Mouse (Mus musculus) retina, embryonic 14.5 days (tissue): ENCODE results near the gene Tspan13.

Experiments
- DNase-seq: peaks from one replicate; pipeline ENCODE4 v3.0.0-alpha.2; 2015; ENCODE audit warnings: low spot score

The Tspan13 gene

DNA sequence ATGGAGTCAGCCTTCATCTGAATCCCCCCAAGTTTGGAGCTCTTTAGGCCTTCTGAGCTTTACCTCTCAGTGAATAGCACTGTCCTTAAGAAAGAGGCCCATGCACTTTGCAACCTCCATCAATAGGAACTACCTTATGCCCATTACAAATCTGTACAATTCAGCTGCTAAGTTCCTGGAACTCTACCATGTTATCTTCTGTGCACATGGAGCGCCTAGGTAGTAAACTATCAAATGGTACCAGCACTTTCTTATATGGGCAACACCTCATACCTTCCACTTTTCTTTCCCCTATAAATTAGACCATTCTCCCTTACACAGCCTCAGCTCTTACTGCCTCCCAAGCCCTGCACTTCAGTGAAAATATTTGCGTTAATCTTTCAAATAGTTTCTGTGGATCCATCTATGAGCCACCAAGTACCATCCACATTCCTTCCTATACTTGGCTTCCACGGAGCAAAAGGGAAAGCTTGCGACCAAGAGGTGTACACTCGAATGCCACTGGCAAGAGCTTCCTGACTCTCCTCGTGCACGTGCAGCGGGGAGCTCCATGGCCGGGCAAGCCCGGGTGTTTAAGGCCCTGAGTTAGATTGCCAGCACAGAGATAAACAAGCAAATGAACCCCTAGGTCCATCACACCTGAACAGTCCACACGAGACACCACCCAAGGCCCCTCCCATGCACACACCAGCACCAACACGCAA, 11.5 kb downstream of the Tspan13 start:
- no peak for DNase-seq

DNA sequence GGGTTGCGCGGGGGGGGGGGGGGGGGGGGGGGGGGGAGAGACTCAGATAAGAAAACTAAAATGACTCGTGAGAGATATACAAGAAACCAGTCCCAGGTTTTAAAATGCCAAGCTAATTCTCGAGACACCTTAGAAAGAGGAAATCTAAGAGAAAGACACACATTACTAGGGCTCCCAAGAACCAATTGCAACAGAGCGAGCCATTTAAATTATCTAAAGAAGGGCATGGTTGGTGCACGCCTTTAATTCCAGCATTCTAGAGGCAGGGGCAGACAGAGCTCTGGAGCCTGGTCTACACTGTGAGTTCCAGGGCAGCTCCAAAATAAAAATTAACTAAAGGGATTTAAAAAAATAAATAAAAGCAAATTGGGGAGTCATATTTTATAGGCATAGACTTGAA, 12.6 kb downstream of the Tspan13 start:
- DNase-seq, result no peak

DNA sequence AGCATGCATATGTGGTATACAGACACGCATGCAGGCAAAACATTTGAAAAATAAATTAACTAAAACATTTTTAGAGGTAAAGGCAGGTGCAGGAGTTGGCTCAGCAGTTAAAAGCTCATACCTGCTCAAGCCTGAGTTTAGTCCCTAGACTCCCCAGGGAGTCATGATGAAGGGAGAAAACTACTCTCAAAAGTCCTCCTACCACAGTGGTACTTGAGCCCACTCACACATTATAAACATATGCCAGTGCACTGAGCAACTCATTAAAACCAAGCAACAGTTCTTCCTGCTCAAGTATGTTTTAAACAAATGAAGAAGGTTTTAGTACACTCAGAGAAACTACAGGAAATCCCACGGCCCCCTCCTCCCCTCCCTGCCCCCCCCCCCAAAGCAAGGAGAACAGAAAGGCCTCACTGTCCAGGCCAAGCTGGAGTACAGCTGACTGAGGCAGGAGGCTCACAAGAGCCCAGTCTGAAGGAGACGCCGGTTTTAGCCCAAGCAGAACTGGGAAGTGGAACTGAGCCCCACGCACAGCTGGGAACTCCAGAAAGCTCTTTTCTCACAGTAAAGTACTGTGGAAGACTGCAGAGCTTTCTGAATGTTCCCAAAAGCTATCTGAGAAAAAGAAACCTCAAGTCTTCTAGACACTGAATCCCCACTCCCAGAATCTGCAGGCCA, 13.2 kb downstream of the Tspan13 start:
- no peak for DNase-seq

DNA sequence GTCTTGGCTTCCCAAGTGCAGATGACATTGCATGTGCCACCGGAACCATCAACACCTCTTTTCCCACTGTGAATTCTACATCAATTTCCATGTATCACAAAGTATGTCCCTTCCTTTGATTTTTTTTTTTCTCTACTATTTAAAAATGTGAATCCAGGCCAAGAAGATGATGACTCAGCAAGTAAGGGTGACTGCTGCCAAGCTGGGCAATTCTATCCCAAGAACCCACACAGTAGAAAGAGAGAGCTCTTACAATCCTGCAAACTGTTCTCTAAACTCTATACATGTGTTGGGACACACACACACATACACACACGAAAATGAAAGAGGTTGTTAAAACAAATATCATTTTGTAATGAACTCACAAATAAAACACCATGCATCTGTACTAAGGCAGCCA, 15.1 kb downstream of the Tspan13 start:
- no peak for DNase-seq

DNA sequence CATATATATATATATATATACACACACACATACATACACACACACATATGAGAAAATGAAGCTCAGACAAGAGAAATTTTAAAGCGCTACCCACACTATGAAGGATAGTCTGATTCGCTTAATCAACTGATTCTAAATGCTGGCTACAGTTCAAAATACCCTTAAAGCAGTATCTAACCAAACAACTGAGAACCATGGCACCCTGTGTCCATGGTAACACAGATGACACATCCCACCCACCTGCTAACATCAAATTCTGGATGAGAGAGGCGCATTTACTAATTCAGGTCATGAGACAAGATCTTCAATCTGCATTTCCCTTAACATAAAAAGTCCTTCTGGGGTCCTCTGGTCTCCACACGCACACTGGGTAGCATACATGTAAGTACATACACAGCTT, 16.2 kb downstream of the Tspan13 start:
- no peak for DNase-seq

DNA sequence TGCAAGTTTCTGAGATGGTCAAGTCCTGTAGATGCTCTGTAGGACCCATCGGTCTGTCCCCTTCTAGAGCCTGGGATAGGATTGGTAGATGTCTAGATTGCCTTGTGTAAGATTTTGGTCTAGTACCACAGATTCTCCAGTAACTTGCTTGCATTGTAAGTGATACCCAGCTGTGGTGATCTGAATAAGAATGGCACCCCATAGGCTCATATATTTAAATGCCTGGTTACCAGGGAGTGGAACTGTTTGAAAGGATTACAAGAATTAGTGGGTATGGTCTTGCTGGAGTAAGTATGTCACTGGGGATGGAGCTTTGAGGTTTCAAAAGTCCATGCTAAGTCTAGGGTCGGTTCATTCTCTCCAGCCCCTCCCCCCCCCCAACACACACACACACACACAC, 21.6 kb downstream of the Tspan13 start:
- no peak for DNase-seq

DNA sequence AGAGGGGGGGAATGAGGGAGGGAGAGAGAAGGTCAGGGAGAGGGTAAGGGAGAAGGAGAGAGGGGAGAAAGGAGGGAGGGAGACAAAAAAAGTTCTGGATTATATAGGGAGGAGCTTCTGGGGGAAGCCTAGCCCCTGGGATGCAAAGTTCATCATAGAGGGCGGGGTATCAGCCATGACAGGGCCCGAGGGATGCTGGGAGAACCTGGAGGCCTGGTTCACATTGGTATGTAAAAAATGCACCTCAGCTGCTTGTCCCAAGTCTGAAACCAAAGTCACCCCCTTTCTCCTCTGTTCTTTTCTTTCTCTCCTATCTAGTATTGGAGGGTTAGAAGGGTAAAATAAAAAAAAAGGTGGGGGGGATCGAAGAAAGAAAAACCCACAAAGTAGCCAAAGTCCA, 22.2 kb downstream of the Tspan13 start:
- no peak for DNase-seq

DNA sequence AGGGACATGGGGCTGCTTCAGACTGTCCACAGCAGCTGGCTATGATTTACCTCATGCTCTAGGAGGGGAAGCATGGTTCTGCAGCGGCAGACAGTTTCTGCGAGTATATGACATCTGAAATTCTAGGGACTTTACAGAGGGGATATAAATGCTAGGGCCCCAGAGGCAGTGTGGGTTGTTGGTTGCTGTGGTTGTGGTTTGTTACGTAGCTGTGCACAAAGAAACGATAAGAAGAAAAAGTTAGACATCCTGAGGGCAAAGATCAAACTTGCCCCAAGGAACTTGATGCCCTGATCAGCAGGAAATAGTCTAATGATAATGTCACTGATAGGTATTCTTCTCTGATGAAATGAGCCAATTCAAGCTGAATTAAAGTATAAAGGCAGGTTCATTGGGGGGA, 22.7 kb downstream of the Tspan13 start:
- no peak for DNase-seq

DNA sequence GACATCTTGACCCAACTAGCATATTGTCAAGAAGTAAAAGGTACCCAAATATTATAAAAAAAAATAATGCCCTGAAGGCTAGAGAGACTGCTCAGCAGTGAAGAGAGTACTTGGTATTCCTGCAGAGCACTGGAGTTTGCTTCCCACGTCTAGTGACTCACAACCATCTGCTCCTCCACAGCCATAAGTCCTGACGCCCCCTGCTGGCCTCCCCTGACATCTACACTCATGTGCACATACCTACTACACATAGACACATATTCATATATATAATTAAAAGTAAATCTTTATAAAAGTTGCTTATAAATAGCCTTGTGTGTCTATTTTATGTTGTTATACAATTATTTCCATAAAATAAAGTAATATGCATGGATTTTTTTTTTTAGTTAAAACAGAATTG, 24.5 kb downstream of the Tspan13 start:
- no peak for DNase-seq

DNA sequence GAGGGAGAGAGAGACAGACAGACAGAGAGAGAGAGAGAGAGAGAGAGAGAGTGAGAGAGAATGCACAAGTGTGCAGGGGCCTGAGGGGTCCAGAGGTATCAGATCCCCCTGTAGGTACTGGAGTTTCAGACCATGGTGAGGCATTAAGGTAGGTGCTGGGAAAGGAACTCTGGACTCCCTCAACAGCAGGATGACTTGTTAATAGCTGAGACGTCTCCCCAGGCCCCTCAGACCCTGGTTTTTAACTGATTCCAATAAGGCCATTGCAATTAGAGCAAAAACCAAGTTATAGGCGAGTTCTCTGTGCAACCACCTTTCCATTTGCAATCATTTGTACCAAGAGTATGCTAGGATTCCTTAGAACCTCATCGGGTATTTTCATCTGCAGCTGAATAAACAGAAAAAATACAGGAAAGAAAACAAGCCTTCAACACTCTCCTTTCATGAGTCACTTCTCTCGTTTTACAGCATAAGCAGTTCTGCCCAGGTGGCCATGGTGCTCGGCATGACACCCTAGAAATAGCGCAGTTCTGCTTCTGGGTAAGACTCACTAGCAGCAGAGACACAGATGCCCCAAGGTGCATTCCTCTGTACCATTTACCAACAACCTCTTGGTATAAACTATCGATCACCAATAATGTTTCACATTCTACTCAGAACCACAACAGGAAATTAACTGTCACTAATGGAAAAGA, 28.9 kb downstream of the Tspan13 start:
- DNase-seq, result no peak

DNA sequence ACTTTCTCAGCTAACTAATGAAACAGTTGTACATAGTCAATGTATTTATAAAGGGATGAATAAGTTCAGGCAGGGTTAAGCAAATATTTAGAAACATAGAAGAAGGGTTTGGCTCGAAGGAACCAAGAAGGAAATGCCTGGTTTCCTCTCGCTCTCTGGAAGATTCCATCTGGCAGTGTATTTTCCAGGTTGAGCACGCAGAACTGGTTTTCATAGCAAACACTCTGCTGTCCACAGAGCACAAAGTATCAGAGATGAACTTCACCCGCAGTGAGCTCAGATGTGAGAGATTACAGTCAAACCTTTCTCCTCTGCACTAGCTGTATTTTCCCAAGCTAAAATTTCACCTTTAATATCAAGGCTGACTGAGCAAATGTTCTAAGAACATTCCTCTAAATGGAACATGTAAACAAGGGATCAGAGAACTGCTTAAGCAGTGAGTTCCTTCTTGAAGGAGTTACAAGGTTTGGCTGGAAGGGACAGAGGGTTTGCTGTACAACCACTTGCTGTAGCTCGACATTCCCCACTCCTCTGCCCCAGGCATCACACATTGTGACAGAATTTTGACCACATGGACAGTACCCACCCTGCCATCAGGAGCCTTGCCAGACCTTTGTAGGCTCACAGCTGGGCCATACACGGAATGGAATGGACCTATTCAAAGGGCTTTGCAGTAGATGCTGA, 33.8 kb downstream of the Tspan13 start:
- no peak for DNase-seq

DNA sequence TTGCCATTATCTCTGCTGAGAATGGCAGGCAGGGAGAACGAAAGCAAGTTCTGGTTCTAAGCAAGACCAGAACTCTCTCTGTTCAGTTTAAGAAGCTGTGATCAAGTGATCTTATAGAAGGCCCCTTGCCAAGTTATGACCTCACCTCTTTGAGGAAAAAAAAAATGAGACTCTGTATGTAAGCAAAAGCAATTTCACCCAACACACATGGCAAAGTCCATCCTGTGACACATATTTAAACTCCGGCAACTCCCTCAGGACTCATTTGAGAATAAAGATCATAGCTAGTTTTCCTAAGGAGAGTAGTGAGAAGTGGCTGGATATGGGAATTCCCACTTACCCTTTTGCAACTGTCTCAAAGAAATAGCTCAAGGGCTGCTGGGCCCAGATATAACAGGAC, 34.7 kb downstream of the Tspan13 start:
- no peak for DNase-seq

DNA sequence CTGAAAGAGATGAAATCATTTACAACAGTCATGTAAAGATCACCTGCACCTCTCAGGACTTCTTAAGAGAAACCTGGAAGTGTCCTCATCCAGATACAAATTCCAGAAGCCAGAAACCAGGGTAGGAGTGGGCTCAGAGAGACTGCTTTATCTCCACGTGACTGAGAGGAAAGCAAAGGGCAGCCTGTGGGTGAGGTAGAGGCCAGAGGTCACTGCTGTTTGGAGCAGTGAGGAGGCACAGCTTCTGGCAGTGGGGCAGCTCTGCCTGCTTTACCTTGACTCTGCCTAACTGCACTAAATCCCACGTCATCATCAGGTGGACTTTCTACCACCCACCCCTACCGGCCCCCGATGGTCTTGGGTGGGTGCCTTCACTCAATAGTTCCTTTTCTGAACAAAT, 37.6 kb downstream of the Tspan13 start:
- no peak for DNase-seq

DNA sequence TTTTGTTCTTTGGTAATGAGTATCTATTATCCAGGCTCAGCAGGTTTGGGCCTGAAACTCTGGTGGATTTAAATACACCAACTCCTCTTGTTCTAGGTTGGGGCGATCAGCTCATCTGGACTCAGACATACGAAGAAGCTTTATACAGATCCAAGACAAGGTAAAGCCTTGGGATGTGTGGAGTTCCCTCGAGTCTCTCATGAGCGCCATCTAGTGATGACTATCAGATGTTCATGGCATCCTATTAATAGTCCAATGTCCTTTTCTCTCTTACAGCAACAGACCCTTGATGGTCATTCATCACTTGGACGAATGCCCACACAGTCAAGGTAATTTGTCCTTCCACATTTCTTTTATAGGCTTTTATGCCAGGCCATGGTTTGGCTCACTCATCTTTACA, 46.5 kb downstream of the Tspan13 start:
- peak; percentile 81 for DNase-seq

DNA sequence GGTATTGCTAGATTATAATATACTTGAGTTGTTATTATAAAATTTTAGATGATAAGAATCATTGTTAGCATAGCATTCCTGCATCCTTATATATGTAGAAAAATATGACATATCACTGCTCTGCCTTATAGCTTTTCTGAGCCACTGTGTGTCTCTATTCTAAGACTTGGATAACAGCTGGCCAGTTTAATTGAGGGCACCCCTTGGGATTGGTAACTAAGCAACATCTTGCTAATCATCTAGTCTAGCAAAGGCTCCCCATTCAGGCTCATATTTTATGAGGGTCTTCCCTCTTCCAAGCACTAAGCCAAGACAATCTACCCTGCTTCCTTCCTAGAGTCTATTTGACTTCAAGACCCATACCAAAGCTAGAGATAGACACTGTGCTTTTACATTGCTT, 48.2 kb downstream of the Tspan13 start:
- peak; percentile 48 for DNase-seq

DNA sequence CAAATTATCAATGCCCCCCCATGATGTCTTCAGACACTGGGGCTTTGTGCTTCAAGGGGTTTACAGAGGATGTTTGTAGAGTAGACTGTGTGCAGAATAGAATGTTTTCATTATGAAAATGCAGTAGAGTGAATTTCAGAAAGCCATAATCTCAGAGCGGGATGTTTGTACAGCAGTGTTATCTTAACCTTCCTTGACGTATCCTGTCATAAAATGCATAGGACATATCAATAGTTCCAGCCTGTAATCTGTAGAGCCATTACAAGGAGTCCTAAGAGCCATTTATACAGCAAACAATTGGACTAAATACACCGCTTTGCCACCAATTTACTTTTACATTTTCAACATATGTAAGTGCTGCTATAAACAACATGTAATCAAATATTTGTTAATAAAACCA, 48.7 kb downstream of the Tspan13 start:
- no peak for DNase-seq

DNA sequence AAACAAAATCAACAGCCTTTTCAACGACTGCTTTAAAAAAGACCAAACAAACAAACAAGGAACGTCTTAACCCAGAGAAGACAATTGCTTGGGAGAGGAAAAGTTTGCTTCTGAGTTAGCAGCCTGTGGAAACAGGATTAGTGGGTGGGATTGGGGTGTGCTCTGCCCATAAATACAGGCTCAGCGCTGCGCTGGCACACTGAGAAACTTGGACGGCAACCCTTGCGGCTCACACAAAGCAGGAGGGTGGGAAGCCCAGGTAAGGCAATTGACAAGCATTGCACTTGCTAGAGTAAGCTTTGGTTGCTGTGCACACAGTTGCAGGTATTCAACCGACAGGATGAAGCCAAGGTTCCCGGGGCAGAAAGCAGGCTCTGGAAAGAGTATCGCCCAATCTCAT, 49.6 kb downstream of the Tspan13 start, which contains the start of gene Agr2:
Gene Agr2 (plus strand): TSS at position 197 of the 400 bp plus-strand sequence.
- DNase-seq, result no peak

DNA sequence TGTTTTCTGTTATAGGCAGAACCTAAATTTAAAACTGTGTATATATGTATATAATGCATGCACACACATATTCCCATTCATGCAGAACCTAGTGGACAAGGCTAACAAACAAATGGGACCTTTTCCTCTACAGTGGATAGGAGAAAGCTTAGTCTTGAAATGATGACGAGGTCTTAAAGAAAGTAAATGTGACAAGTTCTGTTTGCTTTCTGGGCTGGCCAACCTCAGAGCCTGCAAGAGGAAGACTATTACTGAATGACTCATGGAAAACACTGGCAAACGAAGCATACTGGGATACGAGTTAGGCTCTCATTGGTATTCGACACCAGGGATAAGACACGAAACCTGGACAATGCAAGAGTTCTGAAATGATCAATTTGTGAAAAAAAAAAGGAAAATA, 57.6 kb downstream of the Tspan13 start:
- no peak for DNase-seq

DNA sequence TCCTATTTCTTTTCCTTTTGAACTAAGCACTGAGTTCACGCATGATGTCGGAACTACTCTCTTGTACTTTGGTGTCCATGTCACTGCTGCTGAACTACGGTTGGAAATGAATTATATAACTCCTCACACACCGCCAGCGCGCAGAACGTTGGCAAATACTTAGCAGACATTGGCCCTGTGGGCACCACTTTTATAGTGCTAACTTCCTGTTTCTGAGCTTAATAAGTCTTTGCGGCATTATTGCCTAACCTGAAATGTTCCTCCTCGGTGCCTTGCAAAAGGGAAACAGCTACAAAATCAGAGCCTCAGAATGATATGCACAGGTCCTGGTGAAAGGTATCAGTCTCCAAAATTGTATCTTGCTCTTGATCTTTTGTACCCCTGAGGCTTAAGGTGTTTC, 58.8 kb downstream of the Tspan13 start:
- no peak for DNase-seq

DNA sequence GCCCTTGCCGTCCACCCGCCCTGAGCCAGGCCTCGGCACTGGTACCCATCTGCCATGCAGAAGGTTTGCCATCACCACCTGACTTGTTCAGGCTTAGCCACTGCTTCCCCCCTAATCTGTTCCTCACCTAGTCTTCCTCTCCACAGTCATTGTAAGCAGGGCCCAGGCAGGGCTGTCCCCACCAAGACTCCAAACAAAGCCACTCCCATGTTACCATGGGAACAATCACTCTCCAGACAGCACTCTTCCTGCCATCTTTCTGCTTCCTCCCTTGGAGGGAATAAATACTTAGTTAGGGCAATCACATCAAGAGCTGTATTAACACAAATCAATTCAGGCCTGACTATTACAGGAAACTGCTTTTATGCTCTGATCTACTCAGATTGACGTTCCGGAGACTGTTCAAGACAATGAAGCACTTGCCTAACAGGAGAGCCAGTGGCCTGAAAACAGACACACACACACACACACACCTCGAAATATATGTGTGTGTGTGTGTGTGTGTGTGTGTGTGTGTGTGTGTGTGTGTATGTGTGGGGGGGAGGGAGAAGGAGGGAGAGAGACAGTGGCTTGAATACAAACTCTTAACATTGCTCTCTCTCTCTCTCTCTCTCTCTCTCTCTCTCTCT, 60.5 kb downstream of the Tspan13 start:
- peak; percentile 75 for DNase-seq

DNA sequence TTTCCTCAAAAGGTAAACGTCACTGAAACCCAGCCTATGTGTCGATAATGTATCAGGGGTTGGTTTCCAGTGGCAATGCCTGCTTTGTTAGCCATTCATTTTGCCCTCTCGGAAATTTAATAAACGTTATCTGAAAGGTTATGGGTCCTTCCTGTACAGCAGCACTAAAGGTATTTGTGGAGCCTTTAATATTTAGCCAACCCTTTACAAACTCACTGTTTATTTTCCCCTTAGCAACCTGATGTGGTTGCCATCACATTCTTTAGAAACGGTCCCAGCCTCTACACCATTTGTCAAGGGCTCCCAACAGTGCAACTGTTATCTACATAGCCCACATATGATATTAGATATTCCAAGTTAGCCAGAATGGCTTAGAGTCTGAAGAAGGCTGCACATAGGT, 62.7 kb downstream of the Tspan13 start:
- no peak for DNase-seq

DNA sequence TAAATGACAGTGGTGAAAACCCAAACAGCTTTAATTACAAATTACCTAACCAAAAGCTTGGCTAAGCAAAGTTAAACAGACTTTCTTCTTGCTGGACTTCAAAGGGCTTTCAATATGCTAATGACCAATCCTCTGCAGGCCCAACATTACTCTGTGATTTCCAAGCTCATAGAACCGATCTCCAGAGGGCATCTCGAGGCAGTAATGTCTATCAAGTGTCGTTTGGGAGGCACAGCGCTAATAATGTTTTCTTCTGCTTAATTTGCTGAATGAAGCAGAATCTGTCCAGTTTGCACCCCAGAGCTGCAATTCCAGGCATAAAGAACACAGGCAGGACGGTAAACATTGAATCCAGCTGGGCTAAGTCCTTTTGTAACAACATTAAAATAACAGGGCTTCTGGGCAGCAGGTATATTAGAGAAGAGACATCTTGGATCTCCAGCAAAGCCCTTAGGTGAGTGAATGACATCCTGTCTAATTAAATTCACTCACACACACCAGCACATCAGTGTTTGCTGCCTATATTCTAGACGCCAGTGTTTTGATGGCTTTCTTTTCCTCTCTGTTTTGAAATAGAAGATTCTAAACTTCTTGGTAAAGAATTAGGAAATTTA, 64.6 kb downstream of the Tspan13 start:
- no peak for DNase-seq
